Mouse (Mus musculus) lung, embryonic 14.5 days (tissue): ENCODE data around the gene Car11. TPM values are rescaled to one million over a fixed set of nuclear protein-coding genes. Genes with fewer than 3 reads are reported as not detected.

Source experiments
- ATAC-seq: fragments of 200-750 bp; cut with Nextera tagmentation; 2 replicates; pipeline ENCODE4 v1.8.0; 2017; ENCODE audit warnings: mild to moderate bottlenecking, moderate TSS enrichment, moderate library complexity; ENCODE audit not compliant: insufficient read depth
- DNase-seq: peaks from one replicate; pipeline ENCODE4 v3.0.0-alpha.2; 2015
- H3K27ac ChIP-seq: fragments of 300-500 bp; sonication (generic); 2 replicates; pipeline ENCODE4 v1.5.1; 2014; ENCODE audit warnings: low read depth, mild to moderate bottlenecking, moderate library complexity
- H3K27me3 ChIP-seq: fragments of 300-500 bp; sonication (generic); 2 replicates; pipeline ENCODE4 v1.6.1; 2014; ENCODE audit warnings: low read length, control low read depth; ENCODE audit not compliant: insufficient read depth
- H3K36me3 ChIP-seq: fragments of 300-500 bp; sonication (generic); 2 replicates; pipeline ENCODE4 v1.6.1; 2014; ENCODE audit warnings: control low read depth; ENCODE audit not compliant: insufficient read depth
- H3K4me1 ChIP-seq: fragments of 300-500 bp; sonication (generic); 2 replicates; pipeline ENCODE4 v1.6.1; 2014; ENCODE audit warnings: antibody characterized with exemption, control low read depth; ENCODE audit not compliant: insufficient read depth
- H3K4me2 ChIP-seq: fragments of 300-500 bp; sonication (generic); 2 replicates; pipeline ENCODE4 v1.6.1; 2014; ENCODE audit warnings: mild to moderate bottlenecking
- H3K4me3 ChIP-seq: fragments of 300-500 bp; sonication (generic); 2 replicates; pipeline ENCODE4 v1.5.1; 2014; ENCODE audit warnings: low read depth, low read length
- H3K9ac ChIP-seq: fragments of 300-500 bp; sonication (generic); 2 replicates; pipeline ENCODE4 v1.6.1; 2014
- H3K9me3 ChIP-seq: fragments of 300-500 bp; sonication (generic); 2 replicates; pipeline ENCODE4 v1.6.1; 2016; ENCODE audit warnings: low read depth, low read length, control low read depth
- CTCF ChIP-seq: IDR thresholded peaks from 2 replicates; pipeline ENCODE4 v1.5.1; 2016; ENCODE audit warnings: antibody characterized with exemption, low read depth
- WGBS: fragments of 180-500 bp; shearing (Covaris S2); extraction: QIAGEN DNeasy Blood & Tissue Kit; methylation state at CpG from one replicate; pipeline ENCODE4 v1.1.7; 2014; 5-methylcytosine and 5-hydroxymethylcytosine counted together
- polyA plus RNA-seq: library from polyadenylated mRNA; unstranded; fragments of >200 nt; fragmentation: Nextera tagmentation; extraction: Ambion mirVana; gene quantifications from 2 replicates; pipeline ENCODE4 v1.2.1, GENCODE M21; 2014

Car11 gene
- polyA plus RNA-seq, 1 experiment from 2014 or later, result 2.0 TPM

GRCm38 (mm10) chr7:45706721-45707241, 7.1 kb downstream of the Car11 start:
- Histone ChIP-seq H3K9ac (peak overlapping the region; percentile 64), H3K36me3 (peaks cover 26% of the 10 kb centered on the region), H3K4me3 (peak overlapping the region; percentile 55), H3K27ac (peak overlapping the region; percentile 72), H3K9me3 (no peaks in the 10 kb centered on the region), H3K4me2 (peak overlapping the region; percentile 95), H3K27me3 (no peaks in the 10 kb centered on the region), H3K4me1 (peaks cover 23% of the 10 kb centered on the region)
- ATAC-seq (no peak), DNase-seq (peak; percentile 85)
- TF ChIP-seq CTCF, result no peak
- WGBS, result under 1% methylated on average over 44 of the region's 45 CpGs

GRCm38 (mm10) chr7:45707375-45707967, 7.8 kb downstream of the Car11 start:
- DNase-seq, result peak; percentile 90
- Histone ChIP-seq H3K4me1 (peaks cover 23% of the 10 kb centered on the region), H3K27ac (peak overlapping the region; percentile 51), H3K4me2 (peak overlapping the region; percentile 95), H3K36me3 (peaks cover 33% of the 10 kb centered on the region), H3K9ac (no peak overlapping the region), H3K4me3 (peak overlapping the region; percentile 55), H3K27me3 (no peaks in the 10 kb centered on the region), H3K9me3 (no peaks in the 10 kb centered on the region)
- ATAC-seq, result peak; percentile 6; the same call in 1 of the 2 replicates
- under 1% methylated on average over 27 of the region's 27 CpGs for WGBS
- TF ChIP-seq CTCF, result no peak

GRCm38 (mm10) chr7:45708221-45708761, 8.6 kb downstream of the Car11 start:
- H3K4me2 ChIP-seq, result peak overlapping the region; percentile 95
- no peak overlapping the region for H3K9ac ChIP-seq
- no peaks in the 10 kb centered on the region for H3K27me3 ChIP-seq
- peak overlapping the region; percentile 55; the same call in 1 of the 2 replicates for H3K4me3 ChIP-seq
- no peaks in the 10 kb centered on the region for H3K9me3 ChIP-seq
- peaks cover 41% of the 10 kb centered on the region for H3K36me3 ChIP-seq
- no peak for TF ChIP-seq CTCF
- 25% methylated on average over 13 of the region's 13 CpGs for WGBS
- H3K27ac ChIP-seq, result no peak overlapping the region
- H3K4me1 ChIP-seq, result peaks cover 23% of the 10 kb centered on the region
- DNase-seq (no peak), ATAC-seq (no peak)

- no peak overlapping the region for H3K4me3 ChIP-seq
- H3K9me3 ChIP-seq, result no peaks in the 10 kb centered on the region
- H3K9ac ChIP-seq, result no peak overlapping the region
- peaks cover 23% of the 10 kb centered on the region for H3K4me1 ChIP-seq
- no peaks in the 10 kb centered on the region for H3K27me3 ChIP-seq
- H3K36me3 ChIP-seq, result peaks cover 45% of the 10 kb centered on the region
- DNase-seq, result peak; percentile 42
- WGBS, result 34% methylated on average over 6 of the region's 6 CpGs
- no peak overlapping the region for H3K27ac ChIP-seq
- H3K4me2 ChIP-seq, result no peak overlapping the region
- ATAC-seq, result no peak
- no peak for TF ChIP-seq CTCF
These were observed 9.4 kb downstream of the Car11 start for GRCm38 (mm10) chr7:45709036-45709435.

- ATAC-seq, result no peak
- Histone ChIP-seq H3K36me3 (peaks cover 45% of the 10 kb centered on the region), H3K4me3 (no peak overlapping the region), H3K9ac (no peak overlapping the region), H3K27ac (no peak overlapping the region), H3K9me3 (no peaks in the 10 kb centered on the region), H3K4me2 (no peak overlapping the region), H3K27me3 (no peaks in the 10 kb centered on the region), H3K4me1 (peaks cover 23% of the 10 kb centered on the region)
- DNase-seq, result no peak
- TF ChIP-seq CTCF, result no peak
- whole genome bisulfite sequencing, result 59% methylated on average over 14 of the region's 14 CpGs
These were observed 10.2 kb downstream of the Car11 start for GRCm38 (mm10) chr7:45709677-45710355.

GRCm38 (mm10) chr7:45710477-45711191, 11.0 kb downstream of the Car11 start:
- Histone ChIP-seq H3K4me2 (no peak overlapping the region), H3K36me3 (peaks cover 45% of the 10 kb centered on the region), H3K27me3 (no peaks in the 10 kb centered on the region), H3K4me3 (no peak overlapping the region), H3K9me3 (no peaks in the 10 kb centered on the region), H3K9ac (no peak overlapping the region), H3K27ac (no peak overlapping the region), H3K4me1 (peaks cover 23% of the 10 kb centered on the region)
- TF ChIP-seq CTCF, result no peak
- WGBS, result 88% methylated on average over 20 of the region's 20 CpGs
- DNase-seq (no peak), ATAC-seq (no peak)
